Mouse (Mus musculus) liver, embryonic 14.5 days (tissue): Measurements from ENCODE around the gene Lrrc63. TPM values are rescaled to one million over a fixed set of nuclear protein-coding genes. Genes with fewer than 3 reads are reported as not detected.

Source experiments
- ATAC-seq: fragments of 200-750 bp; cut with Nextera tagmentation; 2 replicates; pipeline ENCODE4 v1.8.0; 2017; ENCODE audit warnings: moderate number of reproducible peaks, mild to moderate bottlenecking, moderate library complexity; ENCODE audit not compliant: insufficient read depth
- DNase-seq, 3 experiments: peaks; one replicate each; pipeline ENCODE4 v3.0.0-alpha.2; 2012 to 2013; ENCODE audit warnings: low read depth in 3 of 3, low spot score in 3 of 3
- H3K27ac ChIP-seq: fragments of 300-500 bp; sonication (generic); 2 replicates; pipeline ENCODE4 v1.5.1; 2014; ENCODE audit warnings: moderate library complexity, mild to moderate bottlenecking, control low read depth, inconsistent platforms
- H3K27me3 ChIP-seq: fragments of 300-500 bp; sonication (generic); 2 replicates; pipeline ENCODE4 v1.6.1; 2014; ENCODE audit warnings: mild to moderate bottlenecking, low read length, moderate library complexity; ENCODE audit not compliant: control insufficient read depth, insufficient read depth
- H3K36me3 ChIP-seq: fragments of 300-500 bp; sonication (generic); replicated peaks from 2 replicates; pipeline ENCODE4 v1.6.1; 2014; ENCODE audit warnings: low read depth; ENCODE audit not compliant: control insufficient read depth, insufficient read depth
- H3K4me1 ChIP-seq, 2 experiments: fragments of 200-500 bp in 1 of 2; fragments of 300-500 bp in 1 of 2; sonication (generic) in 1 of 2; replicated peaks; 2 replicates each; pipeline ENCODE4 v1.6.1; 2012 to 2014; ENCODE audit warnings: antibody characterized with exemption in 1 of 2, inconsistent platforms in 1 of 2, low read length in 1 of 2; ENCODE audit not compliant: control insufficient read depth in 2 of 2, insufficient read depth in 2 of 2
- H3K4me2 ChIP-seq: fragments of 300-500 bp; sonication (generic); 2 replicates; pipeline ENCODE4 v1.6.1; 2014; ENCODE audit warnings: low read depth, mild to moderate bottlenecking, control low read depth, moderate library complexity
- H3K4me3 ChIP-seq, 2 experiments: fragments of 200-500 bp in 1 of 2; fragments of 300-500 bp in 1 of 2; sonication (generic) in 1 of 2; 2 replicates each; pipeline ENCODE4 v1.5.1; 2012 to 2014; ENCODE audit warnings: low read depth in 2 of 2, low read length in 2 of 2, mild to moderate bottlenecking in 2 of 2, control low read depth in 1 of 2, inconsistent platforms in 1 of 2, moderate library complexity in 1 of 2; ENCODE audit not compliant: insufficient read depth in 1 of 2
- H3K9ac ChIP-seq: fragments of 300-500 bp; sonication (generic); replicated peaks from 2 replicates; pipeline ENCODE4 v1.6.1; 2014; ENCODE audit warnings: mild to moderate bottlenecking, control low read depth, moderate library complexity
- H3K9me3 ChIP-seq: fragments of 300-500 bp; sonication (generic); 2 replicates; pipeline ENCODE4 v1.6.1; 2016; ENCODE audit warnings: low read length, mixed read lengths; ENCODE audit not compliant: control insufficient read depth
- CTCF ChIP-seq: IDR thresholded peaks from 2 replicates; pipeline ENCODE4 v1.5.1; 2016; ENCODE audit warnings: antibody characterized with exemption, low read depth, control low read depth
- EP300 ChIP-seq: IDR thresholded peaks from 2 replicates; pipeline ENCODE4 v1.6.1; 2016; ENCODE audit warnings: antibody characterized with exemption, low read depth
- WGBS: fragments of 180-500 bp; shearing (Covaris S2); extraction: QIAGEN DNeasy Blood & Tissue Kit; methylation state at CpG from one replicate; pipeline ENCODE4 v1.1.7; 2014; ENCODE audit not compliant: insufficient replicate concordance; 5-methylcytosine and 5-hydroxymethylcytosine counted together
- polyA plus RNA-seq, 2 experiments: library from polyadenylated mRNA; depleted of rRNA in 1 of 2; stranded (reverse) in 1 of 2; unstranded in 1 of 2; fragments of >200 nt; fragmentation: Nextera tagmentation in 1 of 2; extraction: Ambion mirVana in 1 of 2; gene quantifications; 2 replicates each; pipeline versions ENCODE4 v1.2.1 to v1.2.3; 2012 to 2014

The Lrrc63 gene
- polyA plus RNA-seq, 2 experiments: 0.01 to 0.10 TPM

DNA sequence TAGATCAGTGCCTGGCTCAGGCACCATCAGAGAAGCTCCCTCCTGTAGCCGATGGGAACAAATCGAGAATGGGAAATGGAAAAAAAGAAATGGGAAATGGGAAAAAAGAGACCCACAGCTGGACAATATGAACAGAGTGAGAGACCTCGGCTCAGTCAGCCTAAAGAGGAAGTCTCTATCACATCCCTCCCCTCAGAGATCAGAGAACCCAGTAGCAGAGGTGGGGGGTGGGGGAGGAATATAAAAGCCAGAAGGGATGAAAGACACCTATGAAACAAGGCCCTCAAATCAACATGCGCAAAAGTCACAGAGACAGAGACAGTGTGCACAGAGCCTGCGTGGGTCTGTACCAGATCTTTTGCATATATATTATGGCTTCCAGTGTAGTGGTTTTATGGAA lies 27.7 kb downstream of the Lrrc63 start:
- Histone ChIP-seq H3K27ac (no peak overlapping the region), H3K4me2 (no peak overlapping the region), H3K9ac (no peak overlapping the region), H3K4me1 (no peaks in the 10 kb centered on the region), H3K9me3 (no peaks in the 10 kb centered on the region), H3K27me3 (no peaks in the 10 kb centered on the region), H3K36me3 (no peaks in the 10 kb centered on the region), H3K4me3 (no peak overlapping the region)
- 64% methylated on average over 5 of the region's 5 CpGs for WGBS
- TF ChIP-seq EP300: no peak
- no peak for TF ChIP-seq CTCF
- DNase-seq: no peak
- ATAC-seq: no peak

DNA sequence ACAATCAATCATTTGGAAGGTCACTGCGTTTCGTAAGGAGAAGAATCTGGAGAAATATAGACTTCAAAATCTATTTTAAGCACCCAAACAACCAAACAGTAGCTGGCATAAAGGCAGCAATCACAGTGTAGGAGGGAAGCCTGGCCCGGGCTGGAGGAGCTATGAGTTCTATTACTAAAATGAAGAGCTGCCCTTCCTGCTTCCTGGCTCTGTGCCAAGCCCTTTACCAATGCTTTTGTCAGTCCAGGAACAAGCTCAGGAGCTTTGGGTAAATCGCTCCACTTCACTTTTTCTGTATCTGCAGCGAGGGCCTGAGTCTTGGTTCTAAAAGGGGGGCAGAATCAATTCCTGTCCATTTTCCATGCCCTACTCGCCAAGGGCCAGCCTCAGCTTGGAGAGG lies 52.7 kb downstream of the Lrrc63 start:
- H3K36me3 ChIP-seq: no peaks in the 10 kb centered on the region
- no peak overlapping the region for H3K4me2 ChIP-seq
- no peak overlapping the region for H3K4me3 ChIP-seq
- H3K9me3 ChIP-seq: no peaks in the 10 kb centered on the region
- 55% methylated on average over 6 of the region's 6 CpGs for WGBS
- no peak for ATAC-seq
- no peak overlapping the region for H3K9ac ChIP-seq
- H3K27ac ChIP-seq: no peak overlapping the region
- no peaks in the 10 kb centered on the region for H3K4me1 ChIP-seq
- no peaks in the 10 kb centered on the region for H3K27me3 ChIP-seq
- no peak for TF ChIP-seq EP300
- TF ChIP-seq CTCF: no peak
- DNase-seq: no peak

DNA sequence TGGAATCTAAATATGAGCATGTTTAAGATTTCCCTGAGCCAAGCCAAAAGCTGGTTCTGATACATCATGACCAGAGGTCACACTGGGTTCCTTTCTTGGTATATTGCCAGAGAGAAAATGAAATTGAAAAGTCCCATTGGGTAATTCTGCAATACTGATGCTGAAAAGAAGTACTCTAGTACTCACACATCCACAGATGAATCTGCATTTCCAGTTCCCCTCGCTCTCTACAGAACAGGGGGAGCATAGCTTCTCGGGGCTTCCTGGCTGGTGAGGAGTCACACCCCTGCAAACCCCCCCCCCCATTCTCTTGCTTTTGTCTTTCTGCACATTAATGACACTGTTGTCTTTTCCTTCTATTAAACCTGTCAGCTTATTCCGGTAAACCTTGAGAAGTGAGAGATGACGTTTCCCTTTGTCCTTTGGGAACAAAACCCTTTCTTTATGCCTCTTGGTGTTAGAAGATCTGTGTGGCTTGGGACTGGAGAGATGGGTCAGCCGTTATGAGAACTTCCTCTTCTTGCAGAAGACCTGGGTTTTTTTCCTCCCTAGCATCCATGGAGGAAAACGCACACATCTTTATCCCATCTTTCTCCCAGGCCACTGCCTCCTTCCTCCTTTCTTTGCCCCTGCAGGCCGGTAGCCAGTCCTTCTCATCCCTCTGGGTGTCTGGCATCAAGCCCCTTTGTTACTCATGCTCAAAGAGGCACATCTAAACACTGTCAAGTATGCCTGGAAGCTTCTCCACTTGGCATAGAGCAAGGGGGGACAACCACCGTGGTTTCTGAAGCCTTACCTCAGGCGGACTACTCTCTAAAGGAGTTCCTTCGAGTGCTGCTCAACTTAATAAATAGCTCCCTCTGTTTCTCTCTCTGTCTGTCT lies 55.1 kb downstream of the Lrrc63 start:
- TF ChIP-seq EP300 (no peak), CTCF (no peak)
- no peaks in the 10 kb centered on the region for H3K9me3 ChIP-seq
- DNase-seq (no peak), ATAC-seq (no peak)
- H3K4me3 ChIP-seq: no peak overlapping the region
- no peak overlapping the region for H3K4me2 ChIP-seq
- H3K4me1 ChIP-seq: no peaks in the 10 kb centered on the region
- 39% methylated on average over 10 of the region's 10 CpGs for WGBS
- H3K36me3 ChIP-seq: no peaks in the 10 kb centered on the region
- no peak overlapping the region for H3K27ac ChIP-seq
- H3K9ac ChIP-seq: no peak overlapping the region
- no peaks in the 10 kb centered on the region for H3K27me3 ChIP-seq

DNA sequence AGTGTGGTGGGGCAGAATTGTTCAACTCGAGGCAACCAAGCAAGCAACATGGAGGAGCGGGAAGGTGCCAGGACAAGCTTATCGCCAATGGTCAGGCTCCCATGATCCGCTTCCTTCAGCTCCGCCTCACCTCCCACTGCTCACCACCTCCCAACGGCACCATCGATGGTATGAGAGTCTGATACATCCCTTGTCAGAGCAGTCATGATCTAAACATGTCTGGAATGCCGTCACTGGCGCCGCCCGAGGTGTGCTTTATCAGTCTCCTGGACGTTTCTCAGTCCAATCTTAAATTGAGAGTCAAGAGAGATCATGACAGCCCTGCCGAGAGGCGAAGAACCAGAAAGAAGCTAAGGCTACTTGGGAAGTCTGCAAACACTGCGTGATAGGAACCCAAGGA lies 59.6 kb downstream of the Lrrc63 start:
- TF ChIP-seq EP300 (no peak), CTCF (no peak)
- ATAC-seq (no peak), DNase-seq (no peak)
- WGBS: 67% methylated on average over 15 of the region's 15 CpGs
- no peak overlapping the region for H3K4me3 ChIP-seq
- H3K4me1 ChIP-seq: 0 out of 4 replicates have a peak, but pooled peaks cover 0 to 2% of the 10 kb centered on the region in 2 experiments
- H3K27ac ChIP-seq: no peak overlapping the region
- H3K36me3 ChIP-seq: no peaks in the 10 kb centered on the region
- H3K9ac ChIP-seq: no peak overlapping the region
- H3K27me3 ChIP-seq: no peaks in the 10 kb centered on the region
- no peaks in the 10 kb centered on the region for H3K9me3 ChIP-seq
- H3K4me2 ChIP-seq: no peak overlapping the region

DNA sequence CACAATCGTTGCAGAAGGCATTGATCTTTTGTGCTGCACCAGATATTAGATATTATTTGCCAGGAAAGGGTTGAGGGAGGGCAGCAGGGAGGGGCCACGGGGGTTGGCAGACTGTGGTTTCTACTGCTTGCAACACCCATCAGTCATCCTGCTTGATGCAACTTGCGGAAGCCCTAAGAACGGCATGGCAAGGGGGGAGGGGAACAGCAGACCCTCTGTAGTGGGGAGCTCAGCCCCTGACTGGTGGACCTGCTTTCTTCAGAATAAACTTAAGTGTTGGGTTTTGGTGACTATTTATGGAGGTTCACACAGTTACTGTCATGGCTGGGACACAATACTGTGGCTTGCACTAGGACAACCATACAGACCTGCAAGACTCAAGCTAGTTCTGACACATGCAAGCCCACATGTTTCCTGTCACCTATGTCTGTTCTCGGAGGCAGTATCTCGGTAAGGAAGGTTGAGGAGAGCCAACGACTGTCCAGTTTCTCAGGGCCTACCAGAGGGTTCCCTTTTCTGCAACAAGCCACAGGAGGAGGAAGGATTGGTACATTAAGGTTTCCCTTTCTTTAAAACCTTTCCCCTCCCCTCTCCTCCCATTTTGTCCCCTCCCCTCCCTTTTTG lies 61.2 kb downstream of the Lrrc63 start:
- Histone ChIP-seq H3K4me1 (0 out of 4 replicates have a peak, but pooled peaks cover 0 to 2% of the 10 kb centered on the region in 2 experiments), H3K4me3 (no peak overlapping the region), H3K27me3 (no peaks in the 10 kb centered on the region), H3K36me3 (no peaks in the 10 kb centered on the region), H3K9ac (no peak overlapping the region), H3K27ac (no peak overlapping the region), H3K4me2 (peak overlapping the region; percentile 35), H3K9me3 (no peaks in the 10 kb centered on the region)
- WGBS: 9% methylated on average over 7 of the region's 7 CpGs
- DNase-seq: no peak
- TF ChIP-seq CTCF (no peak), EP300 (no peak)
- no peak for ATAC-seq
